Mouse (Mus musculus) c-Kit-positive CD71-positive TER-119-negative erythroid progenitor cells, embryonic 14.5 days (primary cell): ENCODE data around the gene Ift74.
"Not testable (repeated sequence)": the region's sequence is repeated elsewhere in the genome, so short reads cannot be mapped to it uniquely, and the experiment has no call there.

Experiments
- DNase-seq: peaks from one replicate; pipeline ENCODE4 v3.0.0-alpha.2; 2013; ENCODE audit warnings: low read depth

Ift74 gene

DNA sequence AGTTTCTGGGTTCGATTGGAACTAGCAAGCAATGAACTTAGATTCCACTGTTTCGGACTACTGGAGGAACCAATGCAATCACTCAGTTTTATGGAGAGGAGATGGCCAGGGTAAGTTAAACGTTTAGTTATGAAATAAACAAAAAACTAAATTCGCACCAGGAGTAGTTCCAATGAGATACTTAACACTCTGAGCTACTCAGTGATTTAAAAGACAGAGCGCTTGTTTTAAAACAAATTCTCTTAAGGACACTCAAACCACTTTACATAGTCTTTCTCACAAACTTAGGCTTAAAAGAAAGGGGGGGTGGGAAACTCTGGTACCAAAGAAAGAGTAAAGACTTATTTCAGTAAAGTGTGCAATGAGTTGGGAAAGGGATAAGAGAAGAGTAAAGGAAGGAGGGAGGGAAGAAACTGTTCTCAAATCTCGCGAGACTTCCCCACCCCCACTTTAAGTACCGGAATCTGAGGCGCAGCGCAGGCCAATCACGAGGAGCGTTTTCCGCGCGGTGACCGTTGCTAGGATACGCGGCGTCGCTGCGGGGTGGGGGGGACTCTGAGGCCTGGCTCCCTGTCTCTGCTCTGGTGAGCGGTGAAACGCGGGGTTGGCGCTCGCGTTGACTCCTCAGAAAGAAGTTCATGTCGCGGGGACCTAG is at the start of gene Ift74:
Gene Ift74, plus strand, starts transcription at position 520 of the 655 bp plus-strand sequence.
- DNase-seq: peak; percentile 90

DNA sequence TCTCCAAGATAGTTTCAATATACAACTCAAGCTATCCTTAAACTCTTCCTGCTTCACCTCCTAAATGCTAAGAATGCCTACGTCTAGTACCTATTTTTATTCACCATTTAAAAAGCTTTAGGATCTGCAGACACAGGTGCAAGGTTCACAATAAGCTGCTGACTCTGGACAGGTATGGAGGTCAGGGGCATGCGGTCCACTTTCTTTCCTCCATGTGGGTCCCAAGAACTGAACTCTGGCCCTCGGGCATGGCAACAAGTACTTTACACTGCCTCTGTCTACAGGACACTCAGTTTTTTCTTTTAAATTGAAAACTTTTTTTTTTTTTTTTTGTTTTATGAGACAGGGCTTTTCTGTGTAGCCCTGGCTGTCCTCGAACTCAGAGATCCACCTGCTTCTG is 41.6 kb upstream of the Ift74 start:
- no peak for DNase-seq

DNA sequence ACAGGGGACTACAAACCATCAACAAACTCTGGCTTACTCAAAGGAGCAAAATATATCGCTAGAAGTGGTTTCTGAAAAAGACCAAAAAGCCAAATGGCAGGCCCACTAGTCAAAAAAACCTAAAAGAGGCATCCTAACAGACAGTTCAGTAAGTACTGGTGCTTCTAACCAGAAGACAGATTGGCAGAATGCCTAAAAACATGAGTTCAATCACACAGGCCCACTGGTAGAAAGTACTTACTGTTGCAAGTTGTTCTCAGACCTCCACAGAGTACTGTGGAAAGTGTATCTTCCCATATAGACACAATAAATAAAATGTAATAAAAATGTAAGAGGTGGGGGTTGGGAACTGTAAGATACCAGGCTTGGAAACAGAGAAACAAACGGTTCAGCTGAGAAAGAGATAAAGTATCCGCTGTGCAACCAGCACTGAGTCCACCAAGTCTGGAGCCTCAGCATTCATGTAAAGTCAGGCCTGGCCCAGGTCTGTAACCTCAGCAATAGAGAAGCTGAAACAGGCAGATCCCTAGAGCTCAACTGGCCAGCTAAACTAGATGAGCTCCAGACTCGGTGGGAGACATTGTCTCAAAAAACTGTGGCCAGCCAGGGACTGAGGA is 22.4 kb upstream of the Ift74 start:
- no peak for DNase-seq

- no peak for DNase-seq
Observed at GRCm38 (mm10) chr4:94592709-94593108, 21.6 kb upstream of the Ift74 start.

DNA sequence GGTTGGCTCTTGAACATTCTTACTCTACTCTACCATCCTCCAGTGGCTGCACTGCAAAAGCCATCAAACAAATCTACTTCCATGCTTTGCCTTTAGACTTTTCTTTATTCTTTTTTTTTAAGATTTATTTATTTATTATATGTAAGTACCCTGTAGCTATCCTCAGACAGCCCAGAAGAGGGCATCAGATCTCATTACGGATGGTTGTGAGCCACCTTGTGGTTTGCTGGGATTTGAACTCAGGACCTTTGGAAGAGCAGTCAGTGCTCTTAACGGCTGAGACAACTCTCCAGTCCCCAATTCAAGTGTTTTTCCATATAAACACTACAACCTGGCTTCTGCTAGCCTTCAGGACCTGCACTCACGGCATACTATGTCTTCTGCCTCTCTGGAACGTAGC is 12.9 kb upstream of the Ift74 start:
- no peak for DNase-seq

GRCm38 (mm10) chr4:94602496-94603030 is 11.7 kb upstream of the Ift74 start:
- DNase-seq: no peak

GRCm38 (mm10) chr4:94603031-94603629 is 11.2 kb upstream of the Ift74 start, which contains the start of gene Plaa:
Gene Plaa (minus strand): TSS chr4:94603244.
- DNase-seq: peak; percentile 79

- DNase-seq: no peak
Observed at GRCm38 (mm10) chr4:94604452-94605019, 9.8 kb upstream of the Ift74 start.

- no peak for DNase-seq
Observed at GRCm38 (mm10) chr4:94605591-94605990, 8.7 kb upstream of the Ift74 start.

- DNase-seq: no peak
Observed at GRCm38 (mm10) chr4:94610339-94610738, 4.0 kb upstream of the Ift74 start.

DNA sequence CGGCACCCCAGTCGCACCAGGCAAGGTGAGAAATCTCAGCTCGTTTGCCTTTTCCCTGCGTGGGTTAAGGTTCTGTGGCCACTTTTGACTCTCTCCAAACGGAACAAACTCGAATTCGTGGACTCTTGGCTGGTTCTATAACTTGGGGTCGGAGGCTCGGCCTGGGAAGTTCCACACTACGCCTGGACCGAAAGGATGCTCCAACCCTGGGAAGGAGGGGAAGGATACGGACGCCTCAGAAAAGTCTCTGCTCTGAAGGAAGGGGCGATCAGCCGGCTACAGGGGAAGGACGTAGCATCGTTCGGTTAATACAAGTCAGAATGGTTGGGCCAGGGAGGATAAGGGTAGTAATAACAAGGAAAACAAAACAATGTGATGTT is 326 bp downstream of the Ift74 start:
- no peak for DNase-seq

- no peak for DNase-seq
Observed at GRCm38 (mm10) chr4:94620077-94620476, 5.8 kb downstream of the Ift74 start.

- DNase-seq: no peak
Observed at GRCm38 (mm10) chr4:94643141-94643540, 28.9 kb downstream of the Ift74 start.

DNA sequence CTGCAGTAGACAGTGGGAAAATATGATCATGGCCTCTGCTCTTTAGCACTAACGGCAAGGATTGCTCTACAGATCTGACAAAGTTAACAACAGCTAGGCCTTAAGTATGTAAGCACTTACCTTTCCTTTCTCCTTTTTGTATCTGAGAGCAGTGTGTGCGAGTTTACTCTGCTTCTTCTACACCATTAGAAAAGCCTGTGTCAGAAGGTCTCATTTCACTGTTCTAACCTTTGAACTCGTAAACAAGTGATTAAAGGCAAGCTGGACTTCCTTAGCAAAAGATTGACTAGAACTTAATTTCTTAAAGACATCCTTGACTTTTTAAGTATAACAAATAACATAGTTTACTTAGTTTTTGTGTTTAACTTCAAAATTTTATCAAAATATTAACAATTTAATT is 35.6 kb downstream of the Ift74 start, which contains the start of gene Lrrc19:
Gene Lrrc19, minus strand, starts transcription at position 225 of the 400 bp plus-strand sequence.
- DNase-seq: no peak

DNA sequence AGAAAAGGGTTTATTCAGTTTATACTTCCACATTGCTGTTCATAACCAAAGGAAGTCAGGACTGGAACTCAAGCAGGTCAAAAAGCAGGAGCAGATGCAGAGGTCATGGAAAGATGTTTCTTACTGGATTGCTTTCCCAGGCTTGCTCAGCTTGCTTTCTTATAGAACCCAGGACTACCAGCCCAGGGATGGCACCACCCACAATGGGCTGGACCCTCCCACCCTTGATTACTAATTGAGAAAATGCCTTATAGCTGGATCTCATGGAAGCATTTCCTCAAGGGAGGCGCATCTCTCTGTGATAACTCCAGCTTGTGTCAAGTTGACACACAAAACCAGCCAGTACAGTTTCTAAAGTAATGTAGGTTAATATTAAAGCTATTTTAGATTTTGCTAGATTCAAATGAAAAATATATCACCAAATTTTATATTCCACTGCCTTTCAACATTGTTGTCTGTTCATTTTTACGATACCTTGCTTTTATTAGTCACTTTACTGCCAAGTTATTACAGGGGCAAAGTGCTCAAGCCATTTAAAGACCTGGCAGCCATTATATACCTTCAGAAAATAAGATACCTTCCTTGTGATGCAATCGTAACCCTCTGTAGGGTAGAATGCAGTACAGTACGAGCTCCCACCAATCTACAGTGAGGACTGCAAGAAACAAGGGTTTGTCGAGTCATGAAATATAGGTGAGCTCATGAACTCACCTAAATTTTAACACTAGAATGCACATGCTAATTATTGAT is 36.3 kb downstream of the Ift74 start:
- DNase-seq: not testable (repeated sequence)

- DNase-seq: peak; percentile 17
Observed at GRCm38 (mm10) chr4:94669718-94670117, 55.4 kb downstream of the Ift74 start.

GRCm38 (mm10) chr4:94680662-94681061 is 66.4 kb downstream of the Ift74 start:
- no peak for DNase-seq

- no peak for DNase-seq
Observed at GRCm38 (mm10) chr4:94681181-94681580, 66.9 kb downstream of the Ift74 start.

DNA sequence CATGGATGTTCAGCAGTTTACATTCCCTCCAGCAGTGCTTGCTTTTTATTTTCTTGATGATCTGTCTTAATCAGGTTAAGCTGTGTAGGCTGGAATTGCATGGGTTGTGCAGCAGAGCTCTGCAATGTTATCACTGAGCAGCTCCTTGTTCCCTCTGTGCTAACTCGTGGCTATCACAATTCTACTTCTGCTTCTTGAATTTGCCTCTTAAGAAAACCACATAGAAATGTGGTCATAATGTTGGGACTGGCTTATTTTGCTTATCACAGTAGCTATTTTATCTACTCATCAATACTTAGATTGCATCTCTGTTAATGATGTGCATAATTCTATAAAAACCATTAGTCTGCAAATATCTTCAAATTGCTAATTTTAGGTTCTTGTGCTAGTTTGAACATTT is 67.7 kb downstream of the Ift74 start:
- no peak for DNase-seq

DNA sequence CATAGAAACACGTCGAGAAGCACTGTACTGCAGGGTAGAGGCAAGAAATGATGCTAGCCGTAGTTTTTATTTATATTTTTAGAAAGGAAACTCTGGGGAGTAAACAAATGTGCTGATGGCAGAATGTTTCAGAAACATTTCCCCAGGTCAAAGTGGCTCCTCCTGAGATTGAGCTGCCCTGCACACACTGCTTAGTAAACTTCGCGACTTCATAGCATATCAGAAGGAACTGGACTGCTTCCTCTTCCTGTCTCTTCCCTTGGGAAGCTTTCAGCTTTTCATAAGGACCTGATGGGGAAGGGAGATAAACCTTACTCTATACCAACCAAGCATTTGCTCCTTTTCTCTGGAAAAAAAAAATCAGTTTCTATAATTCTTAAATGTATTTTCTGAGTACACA is 69.0 kb downstream of the Ift74 start:
- DNase-seq: no peak

DNA sequence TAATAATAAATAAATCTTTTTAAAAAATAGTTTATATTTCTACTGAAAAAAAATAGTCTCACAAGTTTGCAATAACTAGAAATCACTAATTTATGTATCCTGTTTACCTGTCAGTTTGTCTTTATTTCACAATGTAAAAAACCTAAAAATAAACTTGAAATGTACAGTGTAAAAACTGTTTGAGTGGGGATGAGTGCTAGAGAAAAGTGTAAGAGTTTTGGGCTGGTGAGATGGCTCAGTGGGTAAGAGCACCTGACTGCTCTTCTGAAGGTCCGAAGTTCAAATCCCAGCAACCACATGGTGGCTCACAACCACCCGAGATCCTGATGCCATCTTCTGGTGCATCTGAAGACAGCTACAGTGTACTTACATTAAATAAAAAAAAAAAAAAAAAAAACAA is 75.5 kb downstream of the Ift74 start:
- not testable (repeated sequence) for DNase-seq

DNA sequence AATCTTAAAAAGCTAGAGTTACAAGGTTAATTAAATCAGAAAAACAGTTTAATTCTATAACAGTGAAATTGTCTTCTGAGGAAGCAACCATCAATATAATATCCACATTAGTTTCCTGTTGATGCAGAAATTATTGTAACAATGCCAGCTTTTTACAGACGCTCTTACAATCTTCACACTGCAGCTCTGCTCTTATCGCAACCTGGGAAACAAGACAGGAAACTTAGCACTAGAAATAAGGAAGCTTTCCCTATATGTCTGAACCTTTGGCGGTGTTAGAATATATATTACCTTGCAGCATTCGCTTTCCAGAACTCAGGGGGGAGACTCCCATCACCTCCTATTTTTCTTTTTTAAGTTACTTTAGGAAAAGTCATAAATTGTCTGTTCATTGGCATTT is 76.8 kb downstream of the Ift74 start:
- DNase-seq: no peak
